Mouse (Mus musculus) myocyte (in vitro differentiated cells): ENCODE data around the gene Il25. TPM values are rescaled to one million over a fixed set of nuclear protein-coding genes. Genes with fewer than 3 reads are reported as not detected.

Source experiments
- H3K27me3 ChIP-seq: one replicate; pipeline ENCODE4 v1.6.1; 2011; ENCODE audit not compliant: control insufficient read depth, insufficient read depth, insufficient read length
- H3K36me3 ChIP-seq: one replicate; pipeline ENCODE4 v1.6.1; 2011; ENCODE audit not compliant: control insufficient read depth, insufficient read depth
- H3K4me2 ChIP-seq: one replicate; pipeline ENCODE4 v1.6.1; 2011; ENCODE audit warnings: low read depth, control low read depth
- H3K4me3 ChIP-seq: one replicate; pipeline ENCODE4 v1.5.1; 2011; ENCODE audit warnings: mild to moderate bottlenecking, control low read depth, moderate library complexity
- H3K79me2 ChIP-seq: one replicate; pipeline ENCODE4 v1.6.1; 2011; ENCODE audit not compliant: control insufficient read depth, insufficient read depth
- H3ac ChIP-seq: one replicate; pipeline ENCODE4 v1.6.1; 2011; ENCODE audit not compliant: control insufficient read depth, insufficient read length
- CEBPB ChIP-seq: IDR thresholded peaks from 2 replicates; pipeline ENCODE4 v1.6.1; 2011; ENCODE audit warnings: mild to moderate bottlenecking, moderate library complexity; ENCODE audit not compliant: poor library complexity, insufficient read depth, severe bottlenecking
- E2F4 ChIP-seq: IDR thresholded peaks from one replicate; pipeline ENCODE4 v1.6.1; 2011; ENCODE audit warnings: mild to moderate bottlenecking, control low read depth, moderate library complexity; ENCODE audit not compliant: insufficient read depth
- MAX ChIP-seq: IDR thresholded peaks from one replicate; pipeline ENCODE4 v1.6.1; 2011; ENCODE audit warnings: low read depth, mild to moderate bottlenecking, control low read depth
- MYOD1 ChIP-seq, 3 experiments: IDR thresholded peaks; one replicate each; pipeline ENCODE4 v1.6.1; 2011; ENCODE audit warnings: control low read depth in 2 of 3, low read depth in 2 of 3, mild to moderate bottlenecking in 2 of 3, moderate library complexity in 1 of 3; ENCODE audit not compliant: insufficient read length in 2 of 3, control insufficient read depth in 1 of 3
- MYOG ChIP-seq, 3 experiments: IDR thresholded peaks; one replicate each; pipeline ENCODE4 v1.6.1; 2011; ENCODE audit warnings: control low read depth in 2 of 3, low read depth in 2 of 3, mild to moderate bottlenecking in 2 of 3; ENCODE audit not compliant: insufficient read length in 2 of 3, control insufficient read depth in 1 of 3, insufficient read depth in 1 of 3
- POLR2A ChIP-seq: IDR thresholded peaks from one replicate; pipeline ENCODE4 v1.6.1; 2011; ENCODE audit warnings: low read depth, mild to moderate bottlenecking, control low read depth, moderate library complexity; ENCODE audit not compliant: insufficient read length
- POLR2AphosphoS2 ChIP-seq: IDR thresholded peaks from one replicate; pipeline ENCODE4 v1.6.1; 2011; ENCODE audit warnings: low read depth, control low read depth; ENCODE audit not compliant: insufficient read length
- REST ChIP-seq: IDR thresholded peaks from one replicate; pipeline ENCODE4 v1.6.1; 2011; ENCODE audit warnings: mild to moderate bottlenecking, control low read depth, moderate library complexity; ENCODE audit not compliant: insufficient read depth, insufficient read length
- SRF ChIP-seq: IDR thresholded peaks from one replicate; pipeline ENCODE4 v1.6.1; 2011; ENCODE audit warnings: low read depth; ENCODE audit not compliant: control insufficient read depth, insufficient read length
- TCF12 ChIP-seq: IDR thresholded peaks from one replicate; pipeline ENCODE4 v1.6.1; 2011; ENCODE audit warnings: mild to moderate bottlenecking, control low read depth; ENCODE audit not compliant: poor library complexity, insufficient read depth, severe bottlenecking
- TCF3 ChIP-seq: IDR thresholded peaks from one replicate; pipeline ENCODE4 v1.6.1; 2011; ENCODE audit warnings: low read depth, control low read depth; ENCODE audit not compliant: insufficient read length
- USF1 ChIP-seq: IDR thresholded peaks from one replicate; pipeline ENCODE4 v1.6.1; 2011; ENCODE audit warnings: low read depth, mild to moderate bottlenecking, control low read depth, moderate library complexity
- polyA plus RNA-seq: library from polyadenylated mRNA; unstranded; fragments of >200 nt; fragmentation: generic; extraction: Trizol; gene quantifications from one replicate; pipeline ENCODE4 v1.2.1, GENCODE M21; 2012; ENCODE audit warnings: missing spikeins

Il25 gene
- polyA plus RNA-seq, 1 experiment, result 0.05 TPM

DNA sequence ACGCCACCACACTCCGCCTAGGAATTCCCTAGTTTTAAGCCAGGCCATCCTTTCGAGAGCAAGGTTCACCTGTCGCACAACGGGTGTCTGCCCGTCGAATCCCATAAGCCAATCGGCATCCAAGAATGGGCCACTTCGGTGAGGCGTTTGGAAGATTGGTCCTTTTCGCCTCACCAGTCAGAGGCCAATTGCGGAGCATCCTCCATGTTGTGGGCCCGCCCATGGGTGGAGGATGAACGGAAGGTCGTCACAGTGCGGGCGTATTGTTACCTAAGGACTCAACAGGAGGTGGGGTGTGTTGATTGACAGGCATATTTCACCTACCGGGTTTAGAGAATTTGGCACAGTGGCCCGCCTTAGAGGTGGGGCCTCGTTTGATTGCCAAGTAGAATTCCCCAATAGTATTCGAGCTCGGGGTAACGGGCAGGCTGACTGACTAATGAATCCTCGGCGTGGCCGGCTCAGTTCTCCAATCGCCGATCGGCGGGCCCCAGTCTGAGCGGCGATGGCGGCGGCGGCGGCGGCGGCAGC, 38.8 kb upstream of the Il25 start:
- peak overlapping the region; percentile 66 for H3K4me2 ChIP-seq
- TF ChIP-seq MAX (no peak), REST (no peak), MYOG (IDR thresholded peaks at IDR 0.05; ENCODE audit: control insufficient read depth in 1 of 3, insufficient read depth in 1 of 3, insufficient read length in 2 of 3, low read depth in 2 of 3) (peak in 1 of 3 experiments; percentile 45), CEBPB (no peak), USF1 (no peak), TCF3 (no peak), MYOD1 (IDR thresholded peaks at IDR 0.05; ENCODE audit: control insufficient read depth in 1 of 3, insufficient read length in 2 of 3, low read depth in 2 of 3) (peak in 2 of 3 experiments; percentile 37 to 58), TCF12 (no peak), SRF (no peak), E2F4 (no peak), POLR2AphosphoS2 (peak; percentile 88), POLR2A (no peak)
- no peaks in the 10 kb centered on the region for H3K27me3 ChIP-seq
- peak overlapping the region; percentile 86 for H3K4me3 ChIP-seq
- H3ac ChIP-seq, result peak overlapping the region; percentile 87
- peaks cover 26% of the 10 kb centered on the region for H3K79me2 ChIP-seq
- peaks cover 17% of the 10 kb centered on the region for H3K36me3 ChIP-seq

- Histone ChIP-seq H3K4me2 (peak overlapping the region; percentile 93), H3K4me3 (peak overlapping the region; percentile 86), H3K36me3 (peaks cover 22% of the 10 kb centered on the region), H3K27me3 (no peaks in the 10 kb centered on the region), H3K79me2 (peaks cover 26% of the 10 kb centered on the region), H3ac (peak overlapping the region; percentile 87)
- TF ChIP-seq TCF12, result no peak
- TF ChIP-seq POLR2AphosphoS2, result no peak
- no peak for TF ChIP-seq REST
- no peak for TF ChIP-seq USF1
- no peak for TF ChIP-seq E2F4
- TF ChIP-seq TCF3, result no peak
Observed at GRCm38 (mm10) chr14:54894296-54895151, 38.0 kb upstream of the Il25 start.

DNA sequence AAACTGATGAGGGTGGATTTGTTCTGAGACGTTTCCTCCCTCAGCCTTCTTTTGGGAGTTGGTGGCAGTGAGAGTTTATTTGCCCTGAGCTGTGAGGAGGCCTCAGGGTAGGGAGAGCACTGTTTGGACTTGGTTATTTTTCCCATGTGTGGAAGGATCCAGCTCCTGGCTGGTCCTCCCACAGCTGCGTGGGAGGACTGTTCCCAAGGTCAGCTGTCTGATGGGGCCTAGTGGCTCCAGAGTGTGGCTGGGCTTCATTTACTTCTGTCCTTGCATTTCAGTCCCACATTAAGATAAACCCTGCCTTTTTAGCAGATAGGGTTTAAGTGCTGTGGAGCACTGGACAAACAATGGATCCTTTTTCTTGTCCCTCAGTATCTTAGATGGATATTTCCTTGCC, 35.0 kb upstream of the Il25 start:
- no peak overlapping the region for H3K4me2 ChIP-seq
- H3K27me3 ChIP-seq, result no peaks in the 10 kb centered on the region
- no peak for TF ChIP-seq MYOG (IDR thresholded peaks at IDR 0.05; ENCODE audit: control insufficient read depth in 1 of 3, insufficient read depth in 1 of 3, insufficient read length in 2 of 3, low read depth in 2 of 3)
- no peak for TF ChIP-seq SRF
- TF ChIP-seq POLR2A, result no peak
- TF ChIP-seq TCF12, result no peak
- no peak for TF ChIP-seq REST
- no peak for TF ChIP-seq MYOD1 (IDR thresholded peaks at IDR 0.05; ENCODE audit: control insufficient read depth in 1 of 3, insufficient read length in 2 of 3, low read depth in 2 of 3)
- TF ChIP-seq POLR2AphosphoS2, result no peak
- no peak for TF ChIP-seq CEBPB
- TF ChIP-seq E2F4, result no peak
- TF ChIP-seq USF1, result no peak
- TF ChIP-seq MAX, result no peak
- TF ChIP-seq TCF3, result no peak
- H3K79me2 ChIP-seq, result peaks cover 26% of the 10 kb centered on the region
- no peak overlapping the region for H3ac ChIP-seq
- peaks cover 27% of the 10 kb centered on the region for H3K36me3 ChIP-seq
- no peak overlapping the region for H3K4me3 ChIP-seq

DNA sequence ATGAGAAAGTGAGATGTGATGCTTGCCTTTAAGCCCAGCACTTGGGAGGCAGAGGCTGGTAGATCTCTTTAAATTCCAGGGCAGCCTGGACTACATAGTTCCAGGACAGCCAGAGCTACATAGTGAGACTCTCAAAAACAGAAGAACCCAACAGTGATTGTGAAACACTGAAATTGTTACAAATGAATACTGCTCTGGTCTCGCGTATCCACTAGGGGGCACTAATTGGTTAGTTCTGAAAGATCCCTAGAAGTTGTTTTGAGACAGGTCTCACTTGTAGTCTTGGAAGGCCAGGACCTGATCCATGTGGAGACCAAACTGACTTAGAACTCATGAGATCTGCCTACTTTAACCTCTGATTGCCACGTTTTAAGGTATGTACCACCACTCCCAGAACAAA, 32.1 kb upstream of the Il25 start:
- Histone ChIP-seq H3K4me2 (no peak overlapping the region), H3K79me2 (peaks cover 14% of the 10 kb centered on the region), H3K4me3 (no peak overlapping the region), H3K27me3 (no peaks in the 10 kb centered on the region), H3ac (no peak overlapping the region), H3K36me3 (peaks cover 27% of the 10 kb centered on the region)
- TF ChIP-seq CEBPB, result peak; percentile 36; the same call in 1 of the 2 replicates
- TF ChIP-seq E2F4, result no peak
- no peak for TF ChIP-seq SRF
- TF ChIP-seq USF1, result no peak

DNA sequence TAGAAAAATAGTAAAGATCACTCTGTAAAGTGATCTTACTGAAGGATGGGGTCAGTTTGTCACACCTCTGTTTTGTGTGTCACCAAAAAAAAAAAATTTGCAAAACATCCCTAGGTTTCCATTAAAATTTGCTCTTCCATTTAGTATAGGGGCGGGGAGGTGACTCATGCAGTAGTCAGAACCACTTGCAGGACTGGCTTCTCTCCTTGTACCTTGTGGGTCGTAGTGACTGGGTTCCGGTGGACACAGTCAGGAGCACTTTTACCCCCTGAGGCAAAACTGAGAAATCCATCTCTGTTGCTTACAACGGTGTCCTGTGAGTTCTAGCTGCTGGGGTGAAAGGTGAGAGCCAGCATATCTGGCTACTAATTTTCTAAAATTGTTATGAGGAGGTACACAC, 28.9 kb upstream of the Il25 start:
- H3K36me3 ChIP-seq, result peaks cover 10% of the 10 kb centered on the region
- H3K79me2 ChIP-seq, result no peaks in the 10 kb centered on the region
- no peak for TF ChIP-seq USF1
- TF ChIP-seq TCF3, result no peak
- no peak for TF ChIP-seq MAX
- no peak for TF ChIP-seq POLR2A
- no peak for TF ChIP-seq MYOG (IDR thresholded peaks at IDR 0.05; ENCODE audit: control insufficient read depth in 1 of 3, insufficient read depth in 1 of 3, insufficient read length in 2 of 3, low read depth in 2 of 3)
- no peak for TF ChIP-seq CEBPB
- no peak for TF ChIP-seq MYOD1 (IDR thresholded peaks at IDR 0.05; ENCODE audit: control insufficient read depth in 1 of 3, insufficient read length in 2 of 3, low read depth in 2 of 3)
- no peak for TF ChIP-seq REST
- no peak for TF ChIP-seq TCF12
- TF ChIP-seq SRF, result no peak
- no peak for TF ChIP-seq POLR2AphosphoS2
- H3ac ChIP-seq, result no peak overlapping the region
- H3K4me2 ChIP-seq, result no peak overlapping the region
- H3K4me3 ChIP-seq, result no peak overlapping the region
- H3K27me3 ChIP-seq, result no peaks in the 10 kb centered on the region
